Mouse (Mus musculus) c-Kit-negative CD71-positive TER-119-positive erythroid progenitor cells, embryonic 14.5 days (primary cell): ENCODE data around the gene Rai14.

ENCODE experiments used
- DNase-seq: peaks from one replicate; pipeline ENCODE4 v3.0.0-alpha.2; 2013; ENCODE audit warnings: low read depth, low spot score

Gene Rai14

DNA sequence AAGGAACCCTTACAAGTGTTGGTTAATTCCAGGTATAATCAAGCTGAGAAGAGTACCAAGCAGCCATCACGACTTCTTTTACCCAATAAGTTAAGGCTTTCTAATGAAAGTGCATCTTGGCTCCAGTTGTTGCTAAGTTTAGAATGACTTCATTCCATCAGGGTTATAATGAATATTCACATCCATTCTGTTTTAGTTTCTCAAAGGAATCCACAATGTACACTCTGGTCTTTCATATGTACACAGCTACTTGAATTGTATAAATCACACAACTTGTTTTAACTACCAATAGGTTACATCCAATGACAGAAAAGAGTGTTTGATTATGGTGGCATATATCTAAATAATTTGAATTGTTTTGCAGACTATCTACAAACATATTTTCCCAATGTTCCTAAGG lies 59.7 kb downstream of the Rai14 start:
- no peak for DNase-seq

DNA sequence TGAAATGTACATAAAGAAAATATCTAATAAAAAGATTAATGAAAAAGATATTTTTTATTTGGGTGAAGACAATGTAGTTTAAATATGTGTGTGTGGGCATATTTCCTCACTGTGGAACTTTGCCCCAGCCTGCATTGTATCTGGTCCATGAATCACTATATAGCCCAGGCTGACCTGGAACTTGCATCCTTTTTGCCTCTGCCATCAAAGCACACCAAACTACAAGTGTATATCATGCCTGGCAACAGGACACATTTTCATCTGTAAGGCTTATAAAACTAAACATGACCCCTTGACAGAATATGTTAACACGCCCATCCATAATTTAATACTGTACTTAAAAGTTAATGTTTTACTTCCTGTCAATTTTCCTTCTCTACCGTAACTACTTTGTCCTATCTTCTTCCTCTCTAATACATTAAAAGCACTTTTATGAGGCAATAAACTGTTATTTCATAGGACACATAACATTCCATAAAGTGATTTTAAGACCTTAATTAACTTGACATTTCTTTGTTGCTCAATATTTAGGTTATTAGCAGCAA lies 61.4 kb downstream of the Rai14 start:
- DNase-seq, result no peak

- DNase-seq, result no peak
Observed at GRCm38 (mm10) chr15:10648372-10649109, 65.9 kb downstream of the Rai14 start.

GRCm38 (mm10) chr15:10646297-10646696 lies 68.1 kb downstream of the Rai14 start:
- no peak for DNase-seq

DNA sequence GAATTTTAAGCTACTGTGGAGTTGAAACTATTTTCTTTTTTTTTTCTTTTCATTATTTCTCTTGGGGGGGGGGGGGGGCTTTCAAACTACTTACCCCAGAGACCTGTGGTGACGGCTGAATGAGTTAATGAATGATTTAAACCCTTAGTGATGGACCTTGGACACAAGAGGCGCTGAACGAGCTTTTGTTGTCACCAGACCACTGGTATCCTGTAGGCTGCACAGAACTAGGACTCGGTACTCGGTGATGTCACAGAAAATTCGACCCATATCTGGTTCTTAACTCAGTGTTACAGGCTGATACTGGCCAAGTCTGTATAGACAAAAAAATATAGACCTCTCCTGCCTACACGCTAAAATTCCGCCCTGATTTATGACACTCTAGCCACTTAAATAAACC lies 69.3 kb downstream of the Rai14 start:
- DNase-seq, result no peak

- no peak for DNase-seq
Observed at GRCm38 (mm10) chr15:10643819-10644218, 70.6 kb downstream of the Rai14 start.

- DNase-seq, result no peak
Observed at GRCm38 (mm10) chr15:10643224-10643623, 71.2 kb downstream of the Rai14 start.

GRCm38 (mm10) chr15:10642419-10642818 lies 72.0 kb downstream of the Rai14 start:
- DNase-seq, result no peak

DNA sequence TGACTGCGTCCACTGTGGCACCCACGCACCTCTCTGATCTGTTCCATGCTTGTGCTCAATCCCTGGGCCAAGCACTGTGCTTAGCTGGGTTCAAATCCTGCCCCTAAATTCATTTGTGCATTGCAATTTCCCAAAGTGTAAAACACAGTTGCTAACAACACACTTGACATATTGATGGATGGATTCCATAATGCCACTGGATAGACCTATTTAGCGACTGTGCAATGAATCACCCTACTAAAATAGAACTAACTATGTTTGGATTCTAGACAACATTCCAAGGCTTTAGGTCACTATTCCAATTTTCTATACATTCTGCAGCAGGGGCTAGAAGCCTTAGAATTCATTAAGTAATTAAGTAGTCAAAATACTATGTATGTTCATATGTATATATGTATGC lies 73.7 kb downstream of the Rai14 start:
- DNase-seq, result no peak

DNA sequence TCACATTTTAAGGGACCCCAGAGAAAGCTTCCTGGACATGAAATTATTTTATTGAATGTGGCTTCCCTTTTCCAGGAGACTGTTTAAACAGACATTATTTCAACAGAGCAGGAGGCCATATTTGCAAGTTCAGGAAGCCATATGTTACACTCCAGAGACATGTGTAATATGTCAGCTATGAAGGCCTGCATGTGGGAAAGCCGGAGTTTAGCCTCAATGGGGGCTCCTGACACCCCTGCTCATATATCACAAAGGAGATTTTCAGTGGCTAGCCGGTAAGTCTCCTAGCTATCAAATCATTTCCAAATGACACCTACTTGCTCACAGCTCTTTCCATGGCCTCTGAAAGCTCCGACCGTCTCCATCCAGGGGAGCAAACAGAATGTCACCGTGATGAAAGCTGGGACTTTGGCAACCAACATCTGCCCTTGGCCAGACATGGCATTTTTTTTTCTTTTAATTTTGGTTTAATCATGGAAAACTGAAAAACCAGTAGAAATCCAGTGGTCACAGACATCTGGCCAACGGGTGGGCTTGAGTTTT lies 77.1 kb downstream of the Rai14 start:
- DNase-seq, result no peak

GRCm38 (mm10) chr15:10636844-10637243 lies 77.6 kb downstream of the Rai14 start:
- DNase-seq, result no peak

DNA sequence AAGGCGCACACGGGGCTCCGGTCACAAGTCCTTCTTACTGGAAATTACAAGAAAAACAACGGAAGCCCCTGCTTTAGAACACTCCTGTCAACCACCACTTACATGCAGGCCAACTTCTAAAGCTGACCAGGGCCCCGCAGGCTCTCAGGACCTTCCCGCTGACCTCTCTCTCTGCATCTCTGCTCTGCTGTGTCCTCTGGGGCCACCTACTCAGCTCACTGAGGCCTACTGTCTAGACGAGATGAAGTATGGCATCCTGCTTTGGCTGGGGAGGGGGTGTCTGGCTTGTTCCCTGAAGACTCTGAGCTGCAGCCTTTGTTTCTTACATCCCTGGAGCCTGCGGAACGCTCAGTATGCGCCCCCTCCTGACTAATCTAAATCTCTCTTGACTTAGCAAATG lies 79.3 kb downstream of the Rai14 start:
- no peak for DNase-seq

DNA sequence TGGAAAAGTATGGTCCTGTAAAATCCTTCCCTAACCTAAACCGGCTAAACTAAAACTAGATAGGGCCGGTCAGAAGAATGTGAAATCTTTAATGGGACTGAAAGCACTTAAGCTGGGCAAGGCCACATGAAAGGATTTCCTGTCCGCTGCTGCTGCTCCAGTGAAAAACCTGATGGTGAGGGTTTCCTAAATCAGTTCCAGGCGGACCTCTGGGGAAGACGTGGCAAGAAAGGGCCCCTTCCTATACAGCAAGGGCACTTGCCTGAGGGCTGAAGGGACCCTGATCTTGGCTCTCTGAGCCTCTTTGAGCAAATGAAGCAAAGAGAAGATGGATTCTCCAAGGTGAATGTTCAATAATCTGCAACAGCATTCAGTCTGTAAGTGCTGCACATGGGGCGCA lies 80.2 kb downstream of the Rai14 start:
- no peak for DNase-seq

DNA sequence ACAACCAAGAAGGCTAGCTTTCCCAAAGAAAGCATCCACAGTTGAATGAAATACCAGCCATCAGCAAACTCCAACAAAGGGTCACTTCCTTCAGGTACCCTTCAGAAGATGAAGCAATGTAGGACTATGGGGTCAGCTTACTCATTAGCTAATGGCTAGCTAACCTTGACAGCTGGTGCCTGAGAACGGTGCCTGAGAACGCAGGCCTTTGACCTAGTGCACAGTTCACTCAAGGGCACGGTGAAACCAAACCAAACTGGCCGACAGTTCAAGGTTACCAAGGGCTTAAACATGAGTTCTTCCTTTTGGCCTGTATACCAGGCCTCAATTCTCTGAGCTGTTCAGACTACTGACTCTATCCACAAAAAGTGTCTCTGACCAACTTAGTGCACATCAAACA lies 81.0 kb downstream of the Rai14 start:
- DNase-seq, result no peak

DNA sequence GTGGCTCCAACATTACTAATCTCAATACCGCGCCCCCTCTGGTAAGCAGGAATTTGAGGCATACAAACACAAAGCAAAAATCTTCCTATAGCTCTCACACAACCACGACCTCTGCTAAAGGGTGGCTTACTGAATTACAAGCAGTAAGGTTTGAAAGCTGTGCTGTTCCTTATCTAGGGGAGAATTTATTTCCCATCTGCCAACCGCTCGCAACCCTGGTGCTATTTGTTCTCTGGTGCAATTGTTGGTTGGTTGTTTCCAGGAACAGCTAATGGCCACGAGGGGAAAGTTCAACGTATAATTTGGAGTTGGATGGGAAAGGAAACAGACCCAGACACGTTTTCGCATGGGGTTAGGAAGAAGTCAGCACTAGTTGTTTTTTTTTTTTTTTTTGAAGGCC lies 81.8 kb downstream of the Rai14 start:
- DNase-seq, result no peak

GRCm38 (mm10) chr15:10632060-10632459 lies 82.4 kb downstream of the Rai14 start:
- no peak for DNase-seq

GRCm38 (mm10) chr15:10631541-10631940 lies 82.9 kb downstream of the Rai14 start:
- no peak for DNase-seq

- DNase-seq, result no peak
Observed at GRCm38 (mm10) chr15:10628980-10629346, 85.5 kb downstream of the Rai14 start.

DNA sequence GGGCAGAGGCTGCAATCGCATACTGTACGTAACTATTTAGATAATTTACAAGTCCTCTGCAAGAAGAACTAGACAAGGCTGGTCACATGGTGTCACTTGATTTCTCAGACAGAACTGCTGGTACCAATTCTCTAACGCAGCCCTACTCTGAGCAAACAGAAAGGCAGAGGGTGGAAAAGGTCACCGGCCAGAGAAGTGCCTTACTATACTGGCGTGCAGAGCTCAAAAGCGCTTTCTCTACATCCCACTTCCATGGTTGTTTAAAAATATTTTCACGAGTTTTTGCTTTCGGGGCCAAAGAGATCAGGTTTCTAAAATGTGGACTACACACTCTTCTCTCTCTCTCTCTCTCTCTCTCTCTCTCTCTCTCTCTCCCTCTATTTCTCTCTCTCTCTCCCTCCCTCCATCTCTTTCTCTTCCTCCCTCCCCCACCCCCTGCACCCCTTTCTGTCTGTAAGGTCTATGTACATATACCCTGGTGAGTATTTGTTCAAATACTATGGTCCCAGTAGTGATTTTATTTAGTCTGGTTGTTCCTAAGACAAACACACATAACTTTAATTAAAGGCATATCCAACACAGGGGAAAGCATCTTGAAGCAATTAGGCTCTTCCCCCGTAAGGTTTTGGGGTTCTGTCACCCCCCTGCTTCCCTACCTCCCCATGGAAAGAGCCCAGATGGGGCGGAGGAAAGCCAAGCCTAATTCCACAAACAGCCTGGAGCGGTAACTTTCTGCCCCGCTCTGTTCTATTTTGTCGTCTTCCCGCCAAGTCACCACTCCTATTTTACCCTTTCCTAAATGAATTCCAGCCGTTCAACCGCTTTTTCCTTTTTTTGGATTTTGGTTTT lies 86.1 kb downstream of the Rai14 start:
- DNase-seq, result no peak

GRCm38 (mm10) chr15:10623571-10624227 lies 90.7 kb downstream of the Rai14 start:
- DNase-seq, result no peak

GRCm38 (mm10) chr15:10621194-10621593 lies 93.2 kb downstream of the Rai14 start:
- DNase-seq, result no peak

- DNase-seq, result no peak
Observed at GRCm38 (mm10) chr15:10619678-10620077, 94.7 kb downstream of the Rai14 start.
